Mouse (Mus musculus) heart, adult 2 months (tissue): ENCODE results near the gene Rab14. TPM values are rescaled to one million over a fixed set of nuclear protein-coding genes. Genes with fewer than 3 reads are reported as not detected.

Source experiments
- DNase-seq, 2 experiments: peaks; one replicate each; pipeline ENCODE4 v3.0.0; 2021
- H3K27ac ChIP-seq: fragments of 200-600 bp; 2 replicates; pipeline ENCODE4 v1.8.1; 2022
- H3K27me3 ChIP-seq: fragments of 200-500 bp; 2 replicates; pipeline ENCODE4 v1.6.1; 2012; ENCODE audit warnings: mild to moderate bottlenecking, low read length, inconsistent platforms, mixed read lengths; ENCODE audit not compliant: control insufficient read depth, insufficient read depth
- H3K36me3 ChIP-seq: fragments of 200-500 bp; 2 replicates; pipeline ENCODE4 v1.6.1; 2012; ENCODE audit warnings: low read length, inconsistent platforms; ENCODE audit not compliant: control insufficient read depth, insufficient read depth
- H3K4me1 ChIP-seq: fragments of 200-500 bp; 2 replicates; pipeline ENCODE4 v1.6.1; 2011; ENCODE audit warnings: low read length; ENCODE audit not compliant: control insufficient read depth, insufficient read depth
- H3K4me3 ChIP-seq: fragments of 200-600 bp; 2 replicates; pipeline ENCODE4 v1.8.1; 2022
- H3K79me2 ChIP-seq: fragments of 200-500 bp; replicated peaks from 2 replicates; pipeline ENCODE4 v1.6.1; 2012; ENCODE audit warnings: mild to moderate bottlenecking, inconsistent platforms, low read length, moderate library complexity, mixed read lengths; ENCODE audit not compliant: control insufficient read depth, insufficient read depth
- H3K9ac ChIP-seq: fragments of 200-500 bp; 2 replicates; pipeline ENCODE4 v1.6.1; 2012; ENCODE audit warnings: low read depth, mild to moderate bottlenecking, control low read depth, inconsistent platforms, low read length, mixed read lengths
- CTCF ChIP-seq: fragments of 200-600 bp; IDR thresholded peaks from 2 replicates; pipeline ENCODE4 v1.8.1; 2022; ENCODE audit warnings: antibody characterized with exemption, mild to moderate bottlenecking, moderate library complexity
- EP300 ChIP-seq: fragments of 200-500 bp; IDR thresholded peaks from 2 replicates; pipeline ENCODE4 v1.6.1; 2011; ENCODE audit warnings: low read depth, low read length, control low read depth; ENCODE audit not compliant: insufficient read depth
- POLR2A ChIP-seq: fragments of 200-500 bp; IDR thresholded peaks from 2 replicates; pipeline ENCODE4 v1.6.1; 2011; ENCODE audit warnings: mild to moderate bottlenecking, low read depth, low read length, control low read depth; ENCODE audit not compliant: insufficient read depth
- WGBS: fragments of 180-500 bp; shearing (Covaris S2); methylation state at CpG from one replicate; pipeline ENCODE4 v1.1.7; 2018; 5-methylcytosine and 5-hydroxymethylcytosine counted together
- intact Hi-C: fragments of 180-260 bp; cut with DNase I; formaldehyde crosslinking; loops from one replicate; pipeline ENCODE4 v1.15.1; 2025
- polyA plus RNA-seq: library from polyadenylated mRNA; depleted of rRNA; stranded (reverse); fragments of >200 nt; gene quantifications from 2 replicates; pipeline ENCODE4 v1.2.3, GENCODE M21; 2012; rRNA removed
- total RNA-seq, 2 experiments: library from RNA; stranded (reverse); gene quantifications; 2 replicates each; pipeline ENCODE4 v1.2.3; 2021

Gene Rab14
- total and polyA plus RNA-seq, 3 experiments: 61.4 to 135 (median 129) TPM

- Histone ChIP-seq H3K9ac (no peak overlapping the region), H3K4me1 (no peaks in the 10 kb centered on the region), H3K27me3 (no peaks in the 10 kb centered on the region), H3K79me2 (no peaks in the 10 kb centered on the region), H3K4me3 (no peak overlapping the region), H3K36me3 (no peaks in the 10 kb centered on the region), H3K27ac (no peak overlapping the region)
- 91% methylated on average over 3 of the region's 3 CpGs for WGBS
- TF ChIP-seq CTCF: no peak
- TF ChIP-seq POLR2A: no peak
- TF ChIP-seq EP300: no peak
- intact Hi-C loops: no loop called here
- no peak for DNase-seq
These were observed 59.2 kb downstream of the Rab14 start for GRCm38 (mm10) chr2:35141673-35142072.

- no peak for DNase-seq
- intact Hi-C loops: no loop called here
- Histone ChIP-seq H3K79me2 (no peaks in the 10 kb centered on the region), H3K9ac (no peak overlapping the region), H3K4me3 (no peak overlapping the region), H3K36me3 (no peaks in the 10 kb centered on the region; the same call in 1 of the 2 replicates), H3K27me3 (no peaks in the 10 kb centered on the region), H3K4me1 (no peaks in the 10 kb centered on the region), H3K27ac (no peak overlapping the region)
- TF ChIP-seq CTCF (no peak), EP300 (no peak), POLR2A (no peak)
- 81% methylated on average over 1 of the region's 1 CpGs for WGBS
These were observed 62.3 kb downstream of the Rab14 start for GRCm38 (mm10) chr2:35138576-35138975.

GRCm38 (mm10) chr2:35133891-35134290, 67.0 kb downstream of the Rab14 start:
- Histone ChIP-seq H3K4me3 (no peak overlapping the region), H3K27ac (no peak overlapping the region), H3K36me3 (no peaks in the 10 kb centered on the region; the same call in 1 of the 2 replicates), H3K27me3 (no peaks in the 10 kb centered on the region), H3K79me2 (no peaks in the 10 kb centered on the region), H3K9ac (no peak overlapping the region), H3K4me1 (peaks cover 4% of the 10 kb centered on the region)
- WGBS: 87% methylated on average over 5 of the region's 5 CpGs
- no peak for DNase-seq
- TF ChIP-seq POLR2A (no peak), CTCF (no peak), EP300 (no peak)
- intact Hi-C loops: no loop called here

GRCm38 (mm10) chr2:35132662-35133055, 68.3 kb downstream of the Rab14 start:
- Histone ChIP-seq H3K27ac (peak overlapping the region; percentile 83), H3K9ac (peak overlapping the region; percentile 50; the same call in 1 of the 2 replicates), H3K4me1 (peaks cover 4% of the 10 kb centered on the region), H3K4me3 (peak overlapping the region; percentile 58), H3K27me3 (no peaks in the 10 kb centered on the region), H3K79me2 (no peaks in the 10 kb centered on the region), H3K36me3 (no peaks in the 10 kb centered on the region; the same call in 1 of the 2 replicates)
- no peak for DNase-seq
- 7% methylated on average over 5 of the region's 5 CpGs for WGBS
- intact Hi-C loops: loop anchor here (1.0 kb wide), 1 partner anchor 23 kb away; the partner anchor contains the start of gene Cntrl
- no peak for TF ChIP-seq EP300
- TF ChIP-seq CTCF: no peak
- no peak for TF ChIP-seq POLR2A

GRCm38 (mm10) chr2:35131991-35132661, 68.8 kb downstream of the Rab14 start:
- DNase-seq: peak; percentile 97 to 98
- Histone ChIP-seq H3K36me3 (no peaks in the 10 kb centered on the region; the same call in 1 of the 2 replicates), H3K4me1 (peaks cover 4% of the 10 kb centered on the region), H3K4me3 (peak overlapping the region; percentile 58), H3K9ac (peak overlapping the region; percentile 58), H3K27ac (peak overlapping the region; percentile 83), H3K27me3 (no peaks in the 10 kb centered on the region), H3K79me2 (no peaks in the 10 kb centered on the region)
- TF ChIP-seq POLR2A (peak; percentile 87), EP300 (peak; percentile 67; the same call in 1 of the 2 replicates), CTCF (peak; percentile 49)
- under 1% methylated on average over 21 of the region's 21 CpGs for WGBS
- intact Hi-C loops: loop anchor here (1.0 kb wide), 1 partner anchor 23 kb away; the partner anchor contains the start of gene Cntrl

GRCm38 (mm10) chr2:35131491-35131890, 69.4 kb downstream of the Rab14 start:
- Histone ChIP-seq H3K27ac (peak overlapping the region; percentile 83), H3K27me3 (no peaks in the 10 kb centered on the region), H3K9ac (no peak overlapping the region), H3K79me2 (no peaks in the 10 kb centered on the region), H3K36me3 (no peaks in the 10 kb centered on the region; the same call in 1 of the 2 replicates), H3K4me3 (peak overlapping the region; percentile 58), H3K4me1 (peaks cover 4% of the 10 kb centered on the region)
- intact Hi-C loops: no loop called here
- no peak for TF ChIP-seq EP300
- TF ChIP-seq CTCF: no peak
- no peak for TF ChIP-seq POLR2A
- DNase-seq: no peak

Other genes with a start within 250 kb of the Rab14 start
- gene Traf1, start 239.3 kb downstream of the Rab14 start, total RNA-seq: 1 to 10 TPM; 1.2 TPM
- 2.0 and 2.5 TPM in 2 replicates for gene Traf1, start 239.3 kb downstream of the Rab14 start, polyA plus RNA-seq
- gene Hc, start 139.7 kb downstream of the Rab14 start, total RNA-seq: not detected
- 0.06 and 0.26 TPM in 2 replicates for gene Hc, start 139.7 kb downstream of the Rab14 start, polyA plus RNA-seq
- not detected for gene AI182371, start 99.6 kb downstream of the Rab14 start, total RNA-seq
- gene AI182371, start 99.6 kb downstream of the Rab14 start, polyA plus RNA-seq: 0.14 and 0.35 TPM in 2 replicates
- 1 to 10 TPM; 5.0 to 5.3 TPM for gene Cntrl, start 91.6 kb downstream of the Rab14 start, total RNA-seq
- 6.5 and 8.1 TPM in 2 replicates for gene Cntrl, start 91.6 kb downstream of the Rab14 start, polyA plus RNA-seq
- 1,000 to 10,000 TPM in 1 of 2 experiments, 100 to 1,000 TPM in 1; 878 to 1,097 TPM for gene Gsn, start 55.3 kb upstream of the Rab14 start, total RNA-seq
- 1,373 and 1,759 TPM in 2 replicates for gene Gsn, start 55.3 kb upstream of the Rab14 start, polyA plus RNA-seq
- gene Stom, start 135.9 kb upstream of the Rab14 start, total RNA-seq: 10 to 100 TPM; 82.4 to 87.5 TPM
- gene Stom, start 135.9 kb upstream of the Rab14 start, polyA plus RNA-seq: 75.6 and 147 TPM in 2 replicates
- gene 4930568D16Rik, start 166.6 kb upstream of the Rab14 start, total RNA-seq: not detected
- gene 4930568D16Rik, start 166.6 kb upstream of the Rab14 start, polyA plus RNA-seq: not detected in 2 replicates
- not detected for gene 4930402F06Rik, start 196.1 kb upstream of the Rab14 start, total RNA-seq
- gene 4930402F06Rik, start 196.1 kb upstream of the Rab14 start, polyA plus RNA-seq: not detected in 2 replicates